13 mouse cellular contexts compared by ENCODE assay signal in genomic region chr12:117053223-117053850, GRCm38 (mm10).
DNase-seq lines count a peak whose midpoint lies in the region; ATAC-seq lines count a peak whose summit lies in the region.
"Had no signal": no experiment of that assay in that cellular context is flagged by ENCODE, and none has a peak within 500 bp of the region (broad histone marks: within the 10 kb centered on the region; RNA-seq: fewer than 3 reads in every experiment).

No protein-coding gene starts in this region.

- H3K36me3 ChIP-seq in heart, embryonic 13.5 days: no peaks in the 10 kb centered on the region
- H3K36me3 ChIP-seq in forebrain, embryonic 15.5 days: no peaks in the 10 kb centered on the region
- no peaks in the 10 kb centered on the region for H3K36me3 ChIP-seq in limb, embryonic 11.5 days (ENCODE audit: control insufficient read depth, insufficient read depth, low read length)
- no peaks in the 10 kb centered on the region for H3K36me3 ChIP-seq in neural tube, embryonic 14.5 days (ENCODE audit: control insufficient read depth, insufficient read depth, low read length)
- H3K36me3 ChIP-seq: heart, embryonic 15.5 days had no signal

- H3K4me3 ChIP-seq in heart, embryonic 13.5 days: no peak overlapping the region
- no peak overlapping the region for H3K4me3 ChIP-seq in forebrain, embryonic 15.5 days
- H3K4me3 ChIP-seq in limb, embryonic 11.5 days (ENCODE audit: low read depth, low read length): no peak overlapping the region
- H3K4me3 ChIP-seq in neural tube, embryonic 14.5 days (ENCODE audit: low read depth, low read length): no peak overlapping the region
- H3K4me3 ChIP-seq: heart, embryonic 15.5 days had no signal

- H3K4me1 ChIP-seq in heart, embryonic 13.5 days: peaks cover 17% of the 10 kb centered on the region
- H3K4me1 ChIP-seq in forebrain, embryonic 15.5 days: peaks cover 27% of the 10 kb centered on the region
- H3K4me1 ChIP-seq in limb, embryonic 11.5 days (ENCODE audit: control insufficient read depth, insufficient read depth, low read length): no peaks in the 10 kb centered on the region
- H3K4me1 ChIP-seq in neural tube, embryonic 14.5 days (ENCODE audit: control insufficient read depth, insufficient read depth, low read length): peaks cover 19% of the 10 kb centered on the region

- 80% methylated on average over 9 of the region's 9 CpGs for WGBS in heart, embryonic 13.5 days
- 35% methylated on average over 9 of the region's 9 CpGs for WGBS in forebrain, embryonic 15.5 days
- WGBS in limb, embryonic 11.5 days: 71% methylated on average over 9 of the region's 9 CpGs
- WGBS in neural tube, embryonic 14.5 days: 33% methylated on average over 9 of the region's 9 CpGs

- no peaks in the 10 kb centered on the region for H3K9me3 ChIP-seq in heart, embryonic 13.5 days
- no peaks in the 10 kb centered on the region for H3K9me3 ChIP-seq in forebrain, embryonic 15.5 days
- no peaks in the 10 kb centered on the region for H3K9me3 ChIP-seq in limb, embryonic 11.5 days (ENCODE audit: control insufficient read depth, low read length)
- no peaks in the 10 kb centered on the region for H3K9me3 ChIP-seq in neural tube, embryonic 14.5 days (ENCODE audit: control insufficient read depth, low read length)
- H3K9me3 ChIP-seq: heart, embryonic 15.5 days had no signal

- H3K4me2 ChIP-seq in heart, embryonic 13.5 days: peak overlapping the region; percentile 42
- H3K4me2 ChIP-seq in forebrain, embryonic 15.5 days (replicated peaks): peak overlapping the region; percentile 34
- no peak overlapping the region for H3K4me2 ChIP-seq in limb, embryonic 11.5 days (ENCODE audit: low read depth, severe bottlenecking)
- H3K4me2 ChIP-seq in neural tube, embryonic 14.5 days (ENCODE audit: low read depth, low read length): peak overlapping the region; percentile 35; the same call in 1 of the 2 replicates

- no peak overlapping the region for H3K9ac ChIP-seq in heart, embryonic 13.5 days
- no peak overlapping the region for H3K9ac ChIP-seq in forebrain, embryonic 15.5 days (replicated peaks)
- no peak overlapping the region for H3K9ac ChIP-seq in limb, embryonic 11.5 days (ENCODE audit: low read length)
- H3K9ac ChIP-seq in neural tube, embryonic 14.5 days (replicated peaks; ENCODE audit: low read depth, low read length): no peak overlapping the region
- H3K9ac ChIP-seq: heart, embryonic 15.5 days had no signal

- no peak overlapping the region for H3K27ac ChIP-seq in heart, embryonic 13.5 days (replicated peaks)
- H3K27ac ChIP-seq in forebrain, embryonic 15.5 days (replicated peaks): peak overlapping the region; percentile 74
- no peak overlapping the region for H3K27ac ChIP-seq in limb, embryonic 11.5 days (replicated peaks; ENCODE audit: low read depth, low read length)
- H3K27ac ChIP-seq in neural tube, embryonic 14.5 days (ENCODE audit: low read depth, low read length): peak overlapping the region; percentile 78
- H3K27ac ChIP-seq: heart, embryonic 15.5 days had no signal

- ATAC-seq in heart, embryonic 13.5 days (ENCODE audit: extremely low read depth, insufficient number of reproducible peaks, low FRiP score, low TSS enrichment): no peak
- peak; percentile 8 for ATAC-seq in forebrain, embryonic 15.5 days (replicated peaks)
- ATAC-seq in limb, embryonic 11.5 days (ENCODE audit: insufficient number of reproducible peaks, low FRiP score, low TSS enrichment, low read depth): 0 out of 2 replicates have a peak, but pooled peaks have one; percentile 7
- peak; percentile 72 for ATAC-seq in neural tube, embryonic 14.5 days (ENCODE audit: low read depth)

- no peak for DNase-seq in heart, adult 11 months
- DNase-seq in limb, embryonic 11.5 days (ENCODE audit: low spot score): no peak
- no peak for DNase-seq in lung, postnatal 4 days
- DNase-seq in adipocyte (ENCODE audit: low spot score): no peak
- DNase-seq in layer of hippocampus, adult 8-10 months (ENCODE audit: low spot score in 2 of 2): no peak
- DNase-seq: adrenal gland, postnatal 25 days; cerebellum, adult 9-10 months; spleen, adult 18-20 months; thymus, postnatal 4 days had no signal

- H3K27me3 ChIP-seq in heart, embryonic 13.5 days (replicated peaks): no peaks in the 10 kb centered on the region
- H3K27me3 ChIP-seq in forebrain, embryonic 15.5 days: peaks cover 23% of the 10 kb centered on the region; the same call in 1 of the 2 replicates
- H3K27me3 ChIP-seq in limb, embryonic 11.5 days (ENCODE audit: control insufficient read depth, insufficient read depth, low read length): no peaks in the 10 kb centered on the region
- H3K27me3 ChIP-seq in neural tube, embryonic 14.5 days (ENCODE audit: control insufficient read depth, insufficient read depth, low read length): no peaks in the 10 kb centered on the region
- H3K27me3 ChIP-seq: heart, embryonic 15.5 days had no signal

Comparison
In these comparisons a context has a peak if more than half of its experiments do, and no peak if none do; other contexts are left out.
1. H3K27ac ChIP-seq: peak in forebrain, embryonic 15.5 days (single experiment) and neural tube, embryonic 14.5 days (single experiment); none in heart, embryonic 13.5 days (single experiment) and limb, embryonic 11.5 days (single experiment).